Mouse (Mus musculus): Measurements from ENCODE around the gene Pomgnt1. TPM values are rescaled to one million over a fixed set of nuclear protein-coding genes. Genes with fewer than 3 reads are reported as not detected.

Pomgnt1 gene
- 50.9 and 68.2 TPM in 2 replicates for polyA plus RNA-seq (2014; fragmentation: Nextera tagmentation; extraction: Ambion mirVana)

DNA sequence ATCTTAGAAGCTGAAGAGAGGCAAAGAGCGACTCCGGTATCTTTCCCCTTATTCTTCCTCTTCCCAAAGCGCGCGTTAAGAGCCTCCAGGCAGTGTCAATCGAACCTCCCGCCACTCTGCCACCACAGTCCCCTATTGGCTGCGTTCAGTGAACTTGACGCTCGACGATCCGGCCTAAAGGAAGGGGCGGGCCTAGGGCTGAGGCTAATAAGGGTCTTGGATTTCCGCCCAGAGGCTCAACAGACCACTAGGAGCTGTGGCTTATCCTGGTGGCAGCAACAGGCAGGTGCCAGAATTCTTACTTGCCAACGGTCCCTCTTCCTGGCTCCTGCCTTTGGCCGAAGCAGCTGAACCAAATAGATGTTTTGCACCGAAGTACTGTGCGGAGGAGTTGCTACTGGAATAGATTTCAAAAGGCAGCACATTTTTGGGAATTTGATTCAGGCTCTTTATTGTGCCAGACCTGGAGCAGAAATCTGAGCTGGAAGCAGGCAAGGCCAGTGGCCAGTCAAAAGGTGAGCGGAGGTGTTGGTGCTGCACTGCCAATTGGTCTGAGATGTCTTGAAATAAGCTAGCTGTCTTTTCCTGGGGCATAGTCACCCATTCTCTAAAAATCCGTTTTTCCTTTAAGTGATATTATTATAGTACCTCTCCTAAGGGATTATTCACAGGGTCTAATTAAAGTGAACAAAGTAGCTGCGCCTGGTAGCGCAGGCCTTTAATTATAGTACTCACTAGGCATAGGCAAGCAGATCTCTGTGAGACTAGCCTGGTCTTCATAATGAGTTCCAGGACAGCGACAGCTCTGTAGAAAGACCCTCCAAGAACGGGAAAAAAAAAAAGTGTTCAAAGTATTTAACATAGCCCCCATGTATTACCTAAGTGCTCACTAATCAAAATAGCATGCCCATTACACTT, at the start of gene Pomgnt1, which contains the start of gene Rad54l:
Pomgnt1 (plus strand) TSS at position 239 of the 918 bp plus-strand sequence.
Rad54l (minus strand) TSS at position 89 of the 918 bp plus-strand sequence.
- Histone ChIP-seq H3K9ac (ENCODE audit: low read depth, low read length) (peak within 1 kb of the TSS; percentile 67), H3K9me3 (ENCODE audit: control insufficient read depth, low read length) (no peaks in the 10 kb centered on the region), H3K27me3 (ENCODE audit: control insufficient read depth, insufficient read depth, low read length) (no peaks in the 10 kb centered on the region), H3K36me3 (ENCODE audit: control insufficient read depth, insufficient read depth, low read length) (peaks cover 1% of the 10 kb centered on the region; the same call in 1 of the 2 replicates), H3K4me2 (replicated peaks; ENCODE audit: low read depth, low read length) (peak within 1 kb of the TSS; percentile 67), H3K27ac (ENCODE audit: low read depth, low read length) (peak within 1 kb of the TSS; percentile 66; the same call in 1 of the 2 replicates), H3K4me3 (ENCODE audit: low read length) (peak within 1 kb of the TSS; percentile 52), H3K4me1 (ENCODE audit: control insufficient read depth, insufficient read depth, low read length) (peaks cover 11% of the 10 kb centered on the region; the same call in 1 of the 2 replicates)
- ATAC-seq (ENCODE audit: low FRiP score, low TSS enrichment) = peak; percentile 99
- WGBS = 5% methylated on average over 24 of the region's 24 CpGs

DNA sequence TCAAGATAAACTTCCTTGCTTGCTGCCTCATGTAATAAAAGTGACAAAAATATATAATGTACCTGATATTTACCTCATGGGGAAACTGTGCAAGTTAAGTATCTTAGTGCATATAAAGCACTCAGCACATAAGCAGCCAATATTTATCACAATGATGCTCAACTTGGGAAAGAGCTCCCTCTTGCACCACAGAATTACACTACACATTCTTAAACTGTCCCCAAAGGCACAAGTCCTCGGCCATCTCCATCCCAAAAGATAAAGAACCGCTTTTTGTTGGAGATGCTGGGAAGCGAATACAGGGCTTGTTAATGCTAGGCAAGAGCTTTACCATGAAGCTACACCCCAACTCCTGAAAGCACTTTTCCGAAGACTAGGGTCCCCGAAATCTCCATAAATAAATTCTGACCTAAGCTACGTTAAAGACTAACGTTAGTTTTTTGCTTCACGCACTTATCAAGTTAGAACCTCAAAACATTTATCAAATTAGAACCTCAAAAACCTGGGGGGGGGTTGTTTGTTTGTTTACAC, 49.4 kb upstream of the Pomgnt1 start:
- Histone ChIP-seq H3K27me3 (ENCODE audit: control insufficient read depth, insufficient read depth, low read length) (no peaks in the 10 kb centered on the region), H3K4me3 (ENCODE audit: low read length) (peak overlapping the region; percentile 99), H3K4me1 (ENCODE audit: control insufficient read depth, insufficient read depth, low read length) (peaks cover 26% of the 10 kb centered on the region), H3K27ac (ENCODE audit: low read depth, low read length) (peak overlapping the region; percentile 95), H3K9me3 (ENCODE audit: control insufficient read depth, low read length) (no peaks in the 10 kb centered on the region), H3K4me2 (replicated peaks; ENCODE audit: low read depth, low read length) (peak overlapping the region; percentile 74), H3K9ac (ENCODE audit: low read depth, low read length) (peak overlapping the region; percentile 99), H3K36me3 (ENCODE audit: control insufficient read depth, insufficient read depth, low read length) (peaks cover 14% of the 10 kb centered on the region)
- ATAC-seq (ENCODE audit: low FRiP score, low TSS enrichment) = no peak
- 2% methylated on average over 8 of the region's 8 CpGs for WGBS

DNA sequence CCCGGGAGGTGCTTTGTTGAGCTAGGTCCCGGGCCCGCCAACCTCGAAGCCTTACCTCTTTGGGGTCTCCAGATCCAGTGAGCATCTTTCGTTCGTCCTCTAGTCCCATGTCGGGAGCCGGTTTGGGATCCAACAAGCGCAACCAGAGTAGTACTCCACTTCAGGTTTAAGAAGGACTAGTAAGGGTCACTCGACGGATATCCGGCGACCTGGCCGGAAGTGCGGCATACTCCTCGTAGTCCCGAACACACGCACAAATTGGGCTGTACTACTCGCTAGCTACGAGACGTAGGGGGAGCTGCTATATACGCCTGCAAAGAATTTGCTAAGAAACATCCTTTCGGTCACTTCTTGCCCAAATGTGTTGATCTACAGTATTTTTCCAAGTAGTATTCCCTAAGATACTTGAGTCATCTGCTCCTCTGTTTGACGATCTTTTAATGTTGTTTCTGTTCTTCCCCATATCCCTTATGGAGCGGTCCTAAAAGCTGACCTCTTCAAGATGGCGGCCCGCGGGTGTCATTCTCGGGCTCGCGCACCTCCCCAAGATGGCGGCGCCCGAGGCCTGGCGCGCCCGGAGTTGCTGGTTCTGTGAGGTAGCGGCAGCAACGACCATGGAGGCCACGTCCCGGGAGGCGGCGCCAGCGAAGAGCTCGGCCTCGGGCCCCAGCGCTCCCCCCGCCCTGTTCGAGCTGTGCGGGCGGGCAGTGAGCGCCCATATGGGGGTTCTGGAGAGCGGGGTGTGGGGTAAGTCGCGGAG, 48.6 kb upstream of the Pomgnt1 start, which contains the start of the genes Uqcrh and Lrrc41:
Uqcrh (minus strand) TSS at position 211 of the 760 bp plus-strand sequence.
Lrrc41 (plus strand) TSS at position 409 of the 760 bp plus-strand sequence.
- WGBS = under 1% methylated on average over 53 of the region's 55 CpGs
- H3K9ac ChIP-seq (ENCODE audit: low read depth, low read length) = peak within 1 kb of the TSS; percentile 99
- ATAC-seq (ENCODE audit: low FRiP score, low TSS enrichment) = peak; percentile 93
- H3K4me2 ChIP-seq (replicated peaks; ENCODE audit: low read depth, low read length) = peak within 1 kb of the TSS; percentile 74
- H3K27ac ChIP-seq (ENCODE audit: low read depth, low read length) = peak within 1 kb of the TSS; percentile 95
- H3K9me3 ChIP-seq (ENCODE audit: control insufficient read depth, low read length) = no peaks in the 10 kb centered on the region
- H3K36me3 ChIP-seq (ENCODE audit: control insufficient read depth, insufficient read depth, low read length) = peaks cover 10% of the 10 kb centered on the region
- peak within 1 kb of the TSS; percentile 99 for H3K4me3 ChIP-seq (ENCODE audit: low read length)
- H3K4me1 ChIP-seq (ENCODE audit: control insufficient read depth, insufficient read depth, low read length) = peaks cover 26% of the 10 kb centered on the region
- no peaks in the 10 kb centered on the region for H3K27me3 ChIP-seq (ENCODE audit: control insufficient read depth, insufficient read depth, low read length)

DNA sequence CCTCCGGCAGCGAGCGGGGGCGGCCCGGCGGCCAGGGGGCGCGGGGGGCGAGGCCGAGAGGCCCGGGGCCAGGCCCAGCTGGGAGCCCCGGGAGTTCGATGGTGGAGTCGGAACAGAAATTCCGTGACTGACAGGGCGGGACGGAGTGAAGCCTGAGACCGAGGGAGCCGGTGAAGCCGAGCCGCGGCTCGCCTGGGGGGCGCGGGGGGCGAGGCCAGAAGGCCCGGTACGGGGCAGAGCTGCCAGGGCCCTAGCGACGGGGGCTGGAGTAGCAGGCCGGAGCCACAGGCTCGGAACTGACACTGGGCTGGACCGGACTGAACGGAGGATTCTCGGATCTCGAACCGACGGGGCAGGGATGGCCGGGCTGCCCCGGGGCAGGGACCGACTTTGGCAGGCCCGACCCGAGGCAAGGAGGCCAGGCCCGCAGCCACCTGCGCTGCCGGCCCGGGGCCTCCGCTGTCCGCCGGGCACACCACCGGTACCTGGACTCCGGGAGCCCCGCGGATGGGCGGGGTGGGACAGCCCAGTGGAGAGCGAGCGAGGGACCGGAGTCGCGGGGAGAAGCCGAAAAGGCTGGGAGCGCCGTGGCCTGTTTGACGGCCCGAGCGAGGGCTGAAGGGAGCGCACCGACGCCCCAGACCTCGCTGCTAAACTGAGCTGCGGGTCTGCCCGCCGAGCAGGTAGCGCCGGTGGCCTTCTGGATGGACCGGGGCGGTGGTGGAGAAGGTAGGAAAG, 47.8 kb upstream of the Pomgnt1 start:
- WGBS = under 1% methylated on average over 63 of the region's 77 CpGs
- peak; percentile 80 for ATAC-seq (ENCODE audit: low FRiP score, low TSS enrichment)
- Histone ChIP-seq H3K9me3 (ENCODE audit: control insufficient read depth, low read length) (no peaks in the 10 kb centered on the region), H3K27ac (ENCODE audit: low read depth, low read length) (peak overlapping the region; percentile 95), H3K4me3 (ENCODE audit: low read length) (peak overlapping the region; percentile 99), H3K9ac (ENCODE audit: low read depth, low read length) (peak overlapping the region; percentile 99), H3K4me2 (replicated peaks; ENCODE audit: low read depth, low read length) (peak overlapping the region; percentile 53), H3K4me1 (ENCODE audit: control insufficient read depth, insufficient read depth, low read length) (peaks cover 26% of the 10 kb centered on the region), H3K36me3 (ENCODE audit: control insufficient read depth, insufficient read depth, low read length) (peaks cover 11% of the 10 kb centered on the region), H3K27me3 (ENCODE audit: control insufficient read depth, insufficient read depth, low read length) (no peaks in the 10 kb centered on the region)

DNA sequence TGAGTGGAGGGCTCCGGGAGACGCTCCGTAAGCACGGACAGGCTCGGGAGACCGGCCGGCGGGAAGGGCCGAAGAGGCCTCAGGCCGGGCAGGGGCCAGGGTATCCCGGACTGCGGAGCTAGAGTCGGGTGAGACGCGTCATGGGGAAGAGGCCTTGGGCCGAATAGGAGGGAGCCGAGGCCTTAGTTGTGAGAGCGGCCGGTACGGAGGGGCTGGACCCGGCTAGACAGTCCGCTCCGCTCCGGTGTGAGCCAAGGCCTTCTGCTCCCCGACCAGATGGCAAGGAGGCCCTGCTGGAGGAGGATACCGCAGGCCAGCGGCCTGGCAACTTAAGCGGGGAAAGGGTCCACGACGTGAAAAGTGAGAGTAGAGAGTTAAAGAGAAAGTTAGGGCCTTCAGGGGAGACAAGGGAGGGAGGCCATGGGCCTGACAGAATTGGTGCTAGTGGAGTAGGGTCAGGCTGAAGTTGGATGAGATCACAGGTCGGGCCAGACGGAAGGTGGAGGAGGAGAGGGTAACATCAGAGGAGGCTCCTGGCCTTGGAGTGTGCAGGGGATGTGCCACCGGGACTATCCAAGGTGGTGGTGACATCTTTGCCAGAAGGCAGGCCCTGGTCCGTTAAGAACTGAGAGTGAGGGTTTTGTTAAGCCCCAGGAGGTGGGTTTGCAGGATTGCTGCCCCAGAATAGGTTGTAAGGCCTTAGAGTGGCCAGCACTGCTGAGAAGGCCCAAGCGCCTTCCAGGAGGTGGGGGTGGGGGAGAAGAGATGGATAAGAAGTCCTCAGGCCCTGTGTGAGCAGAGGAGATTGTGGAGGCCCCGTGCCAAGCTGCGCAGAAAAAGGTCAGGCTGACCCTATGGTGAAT, 47.0 kb upstream of the Pomgnt1 start:
- WGBS = 2% methylated on average over 37 of the region's 37 CpGs

DNA sequence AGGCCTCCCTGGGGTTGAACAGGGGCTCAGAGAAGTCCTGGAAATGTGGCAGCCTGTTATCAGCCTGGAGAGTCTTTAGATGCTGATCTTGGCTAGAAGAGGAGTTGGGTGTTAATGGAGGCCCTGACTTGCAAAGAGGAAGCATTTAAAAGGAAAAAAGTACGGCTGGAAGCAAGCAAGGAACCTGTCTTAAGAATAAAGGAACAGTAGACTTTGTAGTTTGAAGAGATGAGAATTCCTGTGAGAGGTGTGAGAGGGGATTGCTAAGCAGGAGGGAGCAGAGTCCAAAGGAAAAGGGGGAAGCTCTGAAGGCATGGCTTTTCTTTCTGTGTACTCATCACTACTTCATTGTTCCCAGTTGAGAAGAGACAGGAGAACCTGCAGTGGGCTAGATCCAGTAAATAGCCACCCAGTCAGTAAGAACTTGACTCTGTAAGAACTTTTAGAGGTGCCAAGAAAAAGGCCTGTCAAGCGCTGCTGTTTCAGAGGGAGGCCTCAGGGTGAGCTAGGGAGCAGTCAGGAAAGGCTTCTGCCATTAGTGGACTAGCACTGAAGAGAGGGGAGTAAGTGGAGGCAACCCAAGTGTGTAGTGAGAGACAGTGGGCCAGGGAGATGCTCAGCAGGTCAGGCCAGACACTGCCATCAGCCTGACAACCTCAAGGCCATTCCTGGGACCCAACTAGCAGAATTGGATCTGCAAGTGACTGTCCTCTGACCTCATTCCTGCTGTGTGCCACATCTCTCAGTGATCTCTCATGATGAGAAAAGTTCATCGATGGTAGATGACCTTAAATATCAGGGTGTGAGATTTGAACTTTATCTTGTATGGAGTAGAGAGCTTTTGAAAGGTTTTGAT, 46.2 kb upstream of the Pomgnt1 start:
- WGBS = 54% methylated on average over 3 of the region's 3 CpGs
- peak overlapping the region; percentile 95; the same call in 1 of the 2 replicates for H3K27ac ChIP-seq (ENCODE audit: low read depth, low read length)
- no peak for ATAC-seq (ENCODE audit: low FRiP score, low TSS enrichment)

More for the DNA sequence above, 47.0 kb upstream of the Pomgnt1 start:
- peak overlapping the region; percentile 95 for H3K27ac ChIP-seq (ENCODE audit: low read depth, low read length)
- peak; percentile 12 for ATAC-seq (ENCODE audit: low FRiP score, low TSS enrichment)
- no peaks in the 10 kb centered on the region for H3K27me3 ChIP-seq (ENCODE audit: control insufficient read depth, insufficient read depth, low read length)
- peak overlapping the region; percentile 53 for H3K4me2 ChIP-seq (replicated peaks; ENCODE audit: low read depth, low read length)
- H3K4me3 ChIP-seq (ENCODE audit: low read length) = peak overlapping the region; percentile 99
- peaks cover 26% of the 10 kb centered on the region for H3K4me1 ChIP-seq (ENCODE audit: control insufficient read depth, insufficient read depth, low read length)
- H3K36me3 ChIP-seq (ENCODE audit: control insufficient read depth, insufficient read depth, low read length) = peaks cover 19% of the 10 kb centered on the region
- no peaks in the 10 kb centered on the region for H3K9me3 ChIP-seq (ENCODE audit: control insufficient read depth, low read length)
- peak overlapping the region; percentile 99 for H3K9ac ChIP-seq (ENCODE audit: low read depth, low read length)

More for the DNA sequence above, 46.2 kb upstream of the Pomgnt1 start:
- Histone ChIP-seq H3K27me3 (ENCODE audit: control insufficient read depth, insufficient read depth, low read length) (no peaks in the 10 kb centered on the region), H3K36me3 (ENCODE audit: control insufficient read depth, insufficient read depth, low read length) (peaks cover 26% of the 10 kb centered on the region), H3K4me3 (ENCODE audit: low read length) (peak overlapping the region; percentile 99), H3K9ac (ENCODE audit: low read depth, low read length) (peak overlapping the region; percentile 99), H3K4me1 (ENCODE audit: control insufficient read depth, insufficient read depth, low read length) (peaks cover 26% of the 10 kb centered on the region), H3K4me2 (replicated peaks; ENCODE audit: low read depth, low read length) (peak overlapping the region; percentile 53), H3K9me3 (ENCODE audit: control insufficient read depth, low read length) (no peaks in the 10 kb centered on the region)
